30 mouse cellular contexts compared by ENCODE assay signal in genomic region chr10:18061533-18061932, GRCm38 (mm10). TPM values are rescaled to one million over a fixed set of nuclear protein-coding genes. Genes with fewer than 3 reads are reported as not detected.
DNase-seq lines count a peak whose midpoint lies in the region; ATAC-seq lines count a peak whose summit lies in the region.
"Had no signal": no experiment of that assay in that cellular context is flagged by ENCODE, and none has a peak within 500 bp of the region (broad histone marks: within the 10 kb centered on the region; RNA-seq: fewer than 3 reads in every experiment).

No protein-coding gene starts in this region.

- H3K4me1 ChIP-seq in hindbrain, embryonic 16.5 days (ENCODE audit: control insufficient read depth, insufficient read depth, low read depth, low read length) = peaks cover 18% of the 10 kb centered on the region
- no peaks in the 10 kb centered on the region for H3K4me1 ChIP-seq in hindbrain, embryonic 11.5 days (replicated peaks; ENCODE audit: control insufficient read depth, insufficient read depth, low read length)
- H3K4me1 ChIP-seq in neural tube, embryonic 15.5 days = peaks cover 28% of the 10 kb centered on the region

- no peak overlapping the region for H3K27ac ChIP-seq in hindbrain, embryonic 16.5 days (ENCODE audit: low read depth, low read length)
- no peak overlapping the region for H3K27ac ChIP-seq in hindbrain, embryonic 11.5 days (ENCODE audit: low read depth, low read length)
- no peak overlapping the region for H3K27ac ChIP-seq in neural tube, embryonic 15.5 days (replicated peaks)
- H3K27ac ChIP-seq: embryonic facial prominence, embryonic 10.5 days; embryonic facial prominence, embryonic 13.5 days; forebrain, embryonic 12.5 days; forebrain, embryonic 15.5 days; heart, adult 2 months; heart, embryonic 15.5 days; hindbrain, embryonic 12.5 days; hindbrain, embryonic 15.5 days; intestine, embryonic 15.5 days had no signal

- H3K9ac ChIP-seq in hindbrain, embryonic 16.5 days (ENCODE audit: low read depth, low read length) = no peak overlapping the region
- no peak overlapping the region for H3K9ac ChIP-seq in hindbrain, embryonic 11.5 days (ENCODE audit: low read depth, low read length)
- no peak overlapping the region for H3K9ac ChIP-seq in neural tube, embryonic 15.5 days (replicated peaks)
- H3K9ac ChIP-seq: embryonic facial prominence, embryonic 13.5 days; forebrain, embryonic 12.5 days; forebrain, embryonic 15.5 days; heart, embryonic 15.5 days; hindbrain, embryonic 12.5 days; hindbrain, embryonic 15.5 days; intestine, embryonic 15.5 days had no signal

- ATAC-seq in hindbrain, embryonic 16.5 days = 0 out of 2 replicates have a peak, but pooled peaks have one; percentile 9
- no peak for ATAC-seq in hindbrain, embryonic 11.5 days (ENCODE audit: low FRiP score)
- ATAC-seq in hematopoietic stem cell, adult 5-6 weeks (replicated peaks in 1 of 2; ENCODE audit: insufficient read depth in 1 of 2, low FRiP score in 2 of 2, low TSS enrichment in 1 of 2, low read depth in 1 of 2, poor library complexity in 2 of 2, severe bottlenecking in 2 of 2) = 0 out of 4 replicates have a peak, but pooled peaks have one; percentile 15 to 25
- no peak for ATAC-seq in neural tube, embryonic 15.5 days (ENCODE audit: low FRiP score)
- ATAC-seq: forebrain, embryonic 15.5 days; intestine, embryonic 15.5 days; Patski had no signal

- 94% methylated on average over 4 of the region's 4 CpGs for WGBS in hindbrain, embryonic 16.5 days
- 91% methylated on average over 4 of the region's 4 CpGs for WGBS in hindbrain, embryonic 11.5 days
- 91% methylated on average over 4 of the region's 4 CpGs for WGBS in neural tube, embryonic 15.5 days

- no peaks in the 10 kb centered on the region for H3K9me3 ChIP-seq in hindbrain, embryonic 16.5 days (ENCODE audit: control insufficient read depth, low read length)
- H3K9me3 ChIP-seq in hindbrain, embryonic 11.5 days (ENCODE audit: control insufficient read depth, low read length) = no peaks in the 10 kb centered on the region
- H3K9me3 ChIP-seq in neural tube, embryonic 15.5 days (replicated peaks) = no peaks in the 10 kb centered on the region
- H3K9me3 ChIP-seq: embryonic facial prominence, embryonic 10.5 days; embryonic facial prominence, embryonic 13.5 days; forebrain, embryonic 12.5 days; forebrain, embryonic 15.5 days; G1E; heart, embryonic 15.5 days; hindbrain, embryonic 12.5 days; hindbrain, embryonic 15.5 days; intestine, embryonic 15.5 days had no signal

- DNase-seq in hindbrain, embryonic 11.5 days (ENCODE audit: low spot score) = no peak
- DNase-seq in 416B (ENCODE audit: low read depth) (peak; percentile 56), ES-CJ7 (ENCODE audit: low read depth, low spot score) (peak; percentile 9), liver (no peak)
- DNase-seq in right cerebral cortex, postnatal 4 days = no peak
- DNase-seq: adrenal gland, postnatal 10 days; adrenal gland, postnatal 36 days; cerebellum, adult 2 months; cerebellum, adult 9-11 months; cerebellum, postnatal 25 days; embryo, embryonic 11 days; gastrocnemius, postnatal 14 days; heart, adult 2 months; heart, postnatal 10 days; heart, postnatal 36 days had no signal

- no peaks in the 10 kb centered on the region for H3K36me3 ChIP-seq in hindbrain, embryonic 16.5 days (ENCODE audit: control insufficient read depth, insufficient read depth, low read length)
- H3K36me3 ChIP-seq in hindbrain, embryonic 11.5 days (ENCODE audit: control insufficient read depth, insufficient read depth, low read length) = no peaks in the 10 kb centered on the region
- H3K36me3 ChIP-seq in neural tube, embryonic 15.5 days = no peaks in the 10 kb centered on the region
- H3K36me3 ChIP-seq: embryonic facial prominence, embryonic 10.5 days; embryonic facial prominence, embryonic 13.5 days; forebrain, embryonic 12.5 days; forebrain, embryonic 15.5 days; heart, embryonic 15.5 days; hindbrain, embryonic 12.5 days; hindbrain, embryonic 15.5 days; intestine, embryonic 15.5 days had no signal

- H3K4me3 ChIP-seq in hindbrain, embryonic 16.5 days (ENCODE audit: low read length) = no peak overlapping the region
- no peak overlapping the region for H3K4me3 ChIP-seq in hindbrain, embryonic 11.5 days (ENCODE audit: low read depth, low read length)
- no peak overlapping the region for H3K4me3 ChIP-seq in neural tube, embryonic 15.5 days (replicated peaks)
- H3K4me3 ChIP-seq: embryonic facial prominence, embryonic 10.5 days; embryonic facial prominence, embryonic 13.5 days; erythroblast, embryonic 14.5 days; forebrain, embryonic 12.5 days; forebrain, embryonic 15.5 days; heart, adult 2 months; heart, embryonic 15.5 days; hindbrain, embryonic 12.5 days; hindbrain, embryonic 15.5 days; intestine, embryonic 15.5 days had no signal

- no peak overlapping the region for H3K4me2 ChIP-seq in hindbrain, embryonic 16.5 days (ENCODE audit: low read length)
- H3K4me2 ChIP-seq in hindbrain, embryonic 11.5 days (replicated peaks; ENCODE audit: low read depth, low read length) = no peak overlapping the region
- no peak overlapping the region for H3K4me2 ChIP-seq in neural tube, embryonic 15.5 days
- H3K4me2 ChIP-seq: embryonic facial prominence, embryonic 13.5 days; forebrain, embryonic 12.5 days; forebrain, embryonic 15.5 days; heart, embryonic 11.5 days; heart, embryonic 15.5 days; hindbrain, embryonic 12.5 days; hindbrain, embryonic 15.5 days; intestine, embryonic 15.5 days had no signal

- no peaks in the 10 kb centered on the region for H3K27me3 ChIP-seq in hindbrain, embryonic 16.5 days (replicated peaks; ENCODE audit: control insufficient read depth, insufficient read depth, low read length)
- H3K27me3 ChIP-seq in hindbrain, embryonic 11.5 days (ENCODE audit: control insufficient read depth, insufficient read depth, low read length) = no peaks in the 10 kb centered on the region
- H3K27me3 ChIP-seq in neural tube, embryonic 15.5 days (replicated peaks) = no peaks in the 10 kb centered on the region
- H3K27me3 ChIP-seq: embryonic facial prominence, embryonic 13.5 days; forebrain, embryonic 12.5 days; forebrain, embryonic 15.5 days; heart, embryonic 15.5 days; hindbrain, embryonic 12.5 days; hindbrain, embryonic 15.5 days; intestine, embryonic 15.5 days; Patski had no signal

RNA-seq across cellular contexts. Expression of gene Reps1, which starts 5.9 kb away (rescaled TPM):
- polyA plus RNA-seq in hindbrain, embryonic 16.5 days (2015; fragmentation: Nextera tagmentation; extraction: Ambion mirVana) = 11.7 and 15.2 TPM in 2 replicates
- 24.6 and 29.7 TPM in 2 replicates for polyA plus RNA-seq in hindbrain, embryonic 11.5 days (2014; fragmentation: Nextera tagmentation; extraction: Ambion mirVana)
- total RNA-seq in hematopoietic stem cell, adult 5-6 weeks (2017) = 72.3 and 81.3 TPM in 2 replicates
- polyA plus RNA-seq in neural tube, embryonic 15.5 days (2015; fragmentation: Nextera tagmentation; extraction: Ambion mirVana) = 19.3 and 25.6 TPM in 2 replicates

RNA-seq across cellular contexts. Expression of gene Abracl, which starts 38.4 kb away (rescaled TPM):
- 51.6 and 51.7 TPM in 2 replicates for polyA plus RNA-seq in hindbrain, embryonic 16.5 days (2015; fragmentation: Nextera tagmentation; extraction: Ambion mirVana)
- polyA plus RNA-seq in hindbrain, embryonic 11.5 days (2014; fragmentation: Nextera tagmentation; extraction: Ambion mirVana) = 220 and 223 TPM in 2 replicates
- total RNA-seq in hematopoietic stem cell, adult 5-6 weeks (2017) = 233 and 268 TPM in 2 replicates
- polyA plus RNA-seq in neural tube, embryonic 15.5 days (2015; fragmentation: Nextera tagmentation; extraction: Ambion mirVana) = 56.5 and 85.4 TPM in 2 replicates

Comparison
In these comparisons a context has a peak if more than half of its experiments do, and no peak if none do; other contexts are left out.
1. ATAC-seq: peak in hindbrain, embryonic 16.5 days (single experiment) and hematopoietic stem cell, adult 5-6 weeks (2 of 2); none in hindbrain, embryonic 11.5 days (single experiment) and neural tube, embryonic 15.5 days (single experiment).
2. DNase-seq: peak in 416B (single experiment) and ES-CJ7 (single experiment); none in hindbrain, embryonic 11.5 days (single experiment), liver (single experiment) and right cerebral cortex, postnatal 4 days (single experiment).